Mouse (Mus musculus) gastrocnemius, postnatal 14 days (tissue): ENCODE measurements at regions not wholly inside any gene's neighbourhood (a gene's known extent, or its start where the extent isn't known, plus 50 kb on each side); places are given as distances from the start of the nearest gene placed in this dataset.

Experiments
- DNase-seq: peaks from one replicate; pipeline ENCODE4 v3.0.0; 2021; ENCODE audit warnings: mixed read lengths
- intact Hi-C: fragments of 180-260 bp; cut with DNase I; formaldehyde crosslinking; loops from one replicate; pipeline ENCODE4 v1.15.1; 2025; ENCODE audit warnings: low total_unique reads
- microRNA-seq, 2 experiments: library from miRNA; unstranded; fragments of <30 nt; microRNA quantifications; one replicate each; pipeline ENCODE4 v1.2.0; 2021

DNA sequence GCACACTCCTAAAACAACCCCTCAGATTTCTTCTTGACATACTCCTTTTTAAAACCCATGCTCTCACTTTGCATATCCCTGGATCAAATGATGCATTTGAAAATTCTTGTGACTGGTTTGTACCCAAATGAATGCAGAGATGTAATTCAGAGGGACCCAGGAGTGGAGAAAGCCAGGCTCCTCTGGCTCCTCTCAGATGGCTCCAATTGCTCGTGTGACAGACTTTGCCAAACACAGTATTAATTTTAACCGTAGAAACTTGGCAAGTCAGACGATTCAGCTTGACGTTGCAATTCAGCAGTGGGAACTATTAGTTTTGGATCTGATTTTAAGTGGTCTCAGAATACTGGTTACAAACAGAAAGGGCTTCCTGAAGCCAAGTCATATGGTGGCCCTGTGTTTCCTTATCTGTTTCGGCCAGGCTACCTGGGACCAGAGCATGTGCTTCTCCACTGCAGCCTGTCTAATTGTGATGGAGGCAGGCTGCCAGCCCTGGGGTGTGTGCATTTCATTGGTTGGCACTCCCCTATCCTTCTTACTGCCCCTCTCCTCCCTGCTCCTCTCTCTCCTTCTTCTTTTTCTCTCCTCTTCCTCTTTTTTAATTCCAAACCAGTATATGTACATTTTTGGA is 81.9 kb upstream of the Klf12 start:
- no peak for DNase-seq
- intact Hi-C loops = no loop called here

DNA sequence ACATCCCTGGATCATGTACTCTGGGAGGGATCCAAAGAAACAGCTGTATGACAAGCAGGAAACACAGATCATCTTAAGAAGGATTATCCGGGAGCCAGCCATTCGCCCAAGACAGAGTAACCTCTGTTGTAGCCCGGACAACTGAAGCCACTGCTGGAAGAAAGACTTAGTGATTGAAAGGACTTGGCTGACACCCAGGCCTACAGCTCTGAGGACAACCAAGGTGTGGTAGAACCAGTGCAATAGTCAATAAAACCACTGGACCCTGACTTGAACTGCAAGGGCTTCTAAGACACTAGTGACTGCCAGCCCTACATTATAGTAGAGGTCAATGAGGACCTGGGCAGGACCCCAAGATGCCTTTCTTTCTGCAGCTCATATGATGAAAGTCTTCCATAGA is 78.3 kb upstream of the Klf12 start:
- no peak for DNase-seq
- intact Hi-C loops = no loop called here

- DNase-seq = no peak
- intact Hi-C loops = no loop called here
These were observed 77.0 kb upstream of the Klf12 start for GRCm38 (mm10) chr14:100361346-100362029.

DNA sequence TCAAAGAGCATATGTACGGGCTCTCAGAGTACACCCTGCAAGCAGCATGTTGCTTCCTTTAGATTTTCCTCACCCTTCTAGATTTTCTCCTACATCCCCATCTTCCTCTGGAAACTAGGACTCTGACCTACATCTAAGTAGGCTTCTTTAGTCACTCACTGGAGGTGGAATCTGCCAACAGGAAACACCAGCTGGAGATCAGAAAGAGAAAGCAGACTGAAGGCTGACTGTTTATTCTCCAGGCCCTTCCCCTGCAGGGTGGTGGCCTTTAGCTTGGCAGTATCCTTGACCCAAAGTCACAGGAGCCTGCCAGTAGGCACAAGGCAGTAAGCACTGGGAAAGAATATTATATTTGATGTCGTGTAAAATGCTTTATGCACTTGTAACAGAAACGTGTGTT is 75.4 kb upstream of the Klf12 start:
- intact Hi-C loops = no loop called here
- no peak for DNase-seq

DNA sequence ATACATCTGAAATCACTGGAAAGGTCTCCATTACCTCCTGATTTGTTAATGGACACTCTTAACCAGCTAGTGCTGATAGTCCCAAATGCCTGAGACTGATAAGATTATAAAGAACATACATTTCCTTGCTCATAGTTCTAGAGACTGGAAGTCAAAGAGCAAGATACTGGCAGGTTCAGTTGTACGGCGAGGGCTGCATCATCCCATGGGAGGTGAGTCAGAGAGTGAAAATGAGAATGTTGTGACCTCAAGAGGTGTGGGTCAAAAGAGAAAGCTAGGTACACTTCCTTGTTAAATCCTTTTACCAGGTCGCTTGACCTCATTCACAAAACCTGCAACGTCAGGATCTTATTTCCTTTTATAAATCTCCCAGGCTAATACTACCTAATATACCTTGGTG is 72.7 kb upstream of the Klf12 start:
- intact Hi-C loops = no loop called here
- no peak for DNase-seq

- no peak for DNase-seq
- intact Hi-C loops = no loop called here
These were observed 69.0 kb upstream of the Klf12 start for GRCm38 (mm10) chr14:100353508-100353907.

GRCm38 (mm10) chr14:100352961-100353452 is 68.5 kb upstream of the Klf12 start:
- no peak for DNase-seq
- intact Hi-C loops = no loop called here

DNA sequence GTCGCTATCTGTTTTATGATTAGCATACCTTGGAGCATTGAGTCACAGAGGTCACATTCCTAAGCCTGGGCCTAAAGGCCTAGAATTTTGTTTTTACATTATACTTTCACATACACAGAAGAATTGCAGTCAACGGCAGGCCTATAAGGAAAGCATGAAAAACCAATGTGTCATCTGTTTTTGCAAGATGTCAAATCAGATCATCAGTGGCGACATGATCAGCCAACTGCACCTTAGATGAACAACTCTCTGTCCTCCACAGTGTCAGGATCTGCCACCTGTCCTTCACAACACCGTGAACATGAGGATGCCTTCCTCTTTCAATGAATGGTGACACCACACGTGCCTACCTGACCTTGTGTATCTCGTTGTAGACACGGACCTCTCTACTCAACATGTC is 66.5 kb upstream of the Klf12 start:
- intact Hi-C loops = no loop called here

DNA sequence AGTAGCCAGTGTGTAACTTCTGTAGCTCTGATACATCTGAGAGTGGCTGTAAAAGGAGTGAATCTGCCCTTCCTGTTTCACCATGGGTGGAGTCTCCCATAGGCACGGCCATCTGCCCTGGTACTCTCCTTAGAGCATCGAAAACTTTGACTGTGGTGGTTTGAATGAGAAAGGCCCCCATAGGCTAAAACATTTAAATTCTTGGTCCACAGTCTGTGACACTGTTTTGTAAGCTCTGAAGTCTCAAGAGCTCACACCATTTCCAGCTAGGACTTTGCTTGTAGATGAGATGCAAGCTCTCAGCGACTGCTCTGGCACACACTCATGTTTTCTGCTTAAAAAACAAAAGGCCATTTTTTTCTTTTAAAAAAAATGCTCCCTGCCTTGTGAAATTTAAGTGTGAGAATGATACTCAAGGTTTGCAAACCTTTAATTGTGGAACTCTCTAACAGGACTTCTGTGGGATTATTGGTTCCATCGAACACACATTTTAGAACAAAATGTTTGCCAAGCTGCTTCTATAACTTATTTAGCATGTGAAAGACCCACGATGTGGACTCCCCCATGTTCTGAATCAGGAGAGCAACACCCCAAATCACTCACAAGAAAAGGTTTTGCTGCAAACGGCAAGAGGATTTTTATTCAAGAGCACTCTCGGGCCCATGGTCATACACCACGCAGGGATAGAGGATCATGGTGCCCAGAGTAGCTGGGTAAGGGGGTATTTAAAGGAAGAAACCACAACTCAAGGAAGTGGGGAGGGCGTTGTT is 65.7 kb upstream of the Klf12 start:
- no peak for DNase-seq
- intact Hi-C loops = no loop called here

More for the DNA sequence above, 66.5 kb upstream of the Klf12 start:
- no peak for DNase-seq

GRCm38 (mm10) chr14:100348336-100349164 is 64.1 kb upstream of the Klf12 start:
- no peak for DNase-seq
- intact Hi-C loops = no loop called here

GRCm38 (mm10) chr14:100336926-100337325 is 52.4 kb upstream of the Klf12 start:
- intact Hi-C loops = no loop called here

More at GRCm38 (mm10) chr14:100336926-100337325, 52.4 kb upstream of the Klf12 start:
- no peak for DNase-seq

Small RNAs in the stretch of these regions (microRNA-seq; reads per million reads assigned to microRNA genes)
- 0 reads per million in 2 experiments for gene Gm22401
